Mouse (Mus musculus): Measurements from ENCODE around the gene Sbds. TPM values are rescaled to one million over a fixed set of nuclear protein-coding genes. Genes with fewer than 3 reads are reported as not detected.
"Not testable (repeated sequence)": the region's sequence is repeated elsewhere in the genome, so short reads cannot be mapped to it uniquely, and the experiment has no call there.

Sbds gene
- polyA plus RNA-seq, 1 experiment from 2014 or later = 68.1 TPM

- Histone ChIP-seq H3K9me3 (replicated peaks) (no peaks in the 10 kb centered on the region), H3K27ac (replicated peaks) (peak overlapping the region; percentile 89), H3K4me1 (peaks cover 27% of the 10 kb centered on the region), H3K27me3 (no peaks in the 10 kb centered on the region), H3K36me3 (peaks cover 19% of the 10 kb centered on the region), H3K9ac (peak overlapping the region; percentile 93), H3K4me3 (replicated peaks) (peak overlapping the region; percentile 77), H3K4me2 (replicated peaks) (peak overlapping the region; percentile 81)
- WGBS = 0% methylated on average over 25 of the region's 25 CpGs
- peak; percentile 95 for ATAC-seq (ENCODE audit: insufficient number of reproducible peaks, low FRiP score, low TSS enrichment, low read depth)
These were observed 1.4 kb upstream of the Sbds start for GRCm38 (mm10) chr5:130256678-130257271.

DNA sequence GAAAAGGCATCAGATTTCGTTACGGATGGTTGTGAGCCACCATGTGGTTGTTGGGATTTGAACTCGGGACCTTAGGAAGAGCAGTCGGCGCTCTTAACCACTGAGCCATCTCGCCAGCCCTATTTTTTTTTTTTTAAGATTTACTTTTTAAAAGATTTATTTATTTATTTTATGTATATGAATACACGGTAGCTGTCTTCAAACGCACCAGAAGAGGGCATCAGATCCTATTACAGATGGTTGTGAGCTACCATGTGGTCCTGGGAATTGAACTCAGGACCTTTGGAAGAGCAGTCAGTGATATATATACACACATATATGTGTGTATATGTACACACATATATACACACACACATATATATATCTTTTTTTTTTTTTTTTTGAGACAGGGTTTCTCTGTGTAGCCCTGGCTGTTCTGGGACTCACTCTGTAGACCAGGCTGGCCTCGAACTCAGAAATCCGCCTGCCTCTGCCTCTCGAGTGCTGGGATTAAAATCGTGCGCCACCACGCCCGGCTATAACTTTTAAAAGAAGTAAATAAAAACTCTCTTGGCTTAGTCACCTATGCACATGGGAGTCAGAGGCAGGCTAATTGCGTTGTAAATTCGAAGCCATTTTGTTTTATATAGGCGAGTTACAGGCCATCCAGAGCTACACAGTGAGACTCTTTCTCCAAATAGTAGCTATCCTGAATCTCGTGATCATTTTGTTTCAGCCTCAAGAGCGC, 632 bp upstream of the Sbds start:
- H3K27ac ChIP-seq (replicated peaks) = peak overlapping the region; percentile 77; the same call in 1 of the 2 replicates
- peak overlapping the region; percentile 80 for H3K4me3 ChIP-seq (replicated peaks)
- not testable (repeated sequence) for H3K9ac ChIP-seq; ATAC-seq (ENCODE audit: insufficient number of reproducible peaks, low FRiP score, low TSS enrichment, low read depth); H3K27me3 ChIP-seq; H3K9me3 ChIP-seq (replicated peaks)
- peaks cover 27% of the 10 kb centered on the region for H3K36me3 ChIP-seq
- H3K4me2 ChIP-seq (replicated peaks) = peak overlapping the region; percentile 81
- 28% methylated on average over 20 of the region's 20 CpGs for WGBS
- peaks cover 27% of the 10 kb centered on the region for H3K4me1 ChIP-seq

- Histone ChIP-seq H3K27ac (replicated peaks) (peak overlapping the region; percentile 86), H3K4me1 (peaks cover 27% of the 10 kb centered on the region), H3K4me3 (replicated peaks) (peak overlapping the region; percentile 80), H3K9ac (peak overlapping the region; percentile 64), H3K27me3 (no peaks in the 10 kb centered on the region), H3K9me3 (replicated peaks) (no peaks in the 10 kb centered on the region), H3K36me3 (peaks cover 42% of the 10 kb centered on the region), H3K4me2 (replicated peaks) (peak overlapping the region; percentile 81)
- 11% methylated on average over 19 of the region's 19 CpGs for WGBS
- ATAC-seq (ENCODE audit: insufficient number of reproducible peaks, low FRiP score, low TSS enrichment, low read depth) = no peak
These were observed 940 bp downstream of the Sbds start for GRCm38 (mm10) chr5:130254164-130255016.

GRCm38 (mm10) chr5:130247823-130248222, 7.5 kb downstream of the Sbds start:
- H3K4me3 ChIP-seq (replicated peaks) = no peak overlapping the region
- WGBS = 84% methylated on average over 5 of the region's 5 CpGs
- no peaks in the 10 kb centered on the region for H3K4me1 ChIP-seq
- no peaks in the 10 kb centered on the region for H3K9me3 ChIP-seq (replicated peaks)
- no peak overlapping the region for H3K4me2 ChIP-seq (replicated peaks)
- no peak overlapping the region for H3K9ac ChIP-seq
- H3K27me3 ChIP-seq = no peaks in the 10 kb centered on the region
- no peak overlapping the region for H3K27ac ChIP-seq (replicated peaks)
- peaks cover 96% of the 10 kb centered on the region for H3K36me3 ChIP-seq
- no peak for ATAC-seq (ENCODE audit: insufficient number of reproducible peaks, low FRiP score, low TSS enrichment, low read depth)

DNA sequence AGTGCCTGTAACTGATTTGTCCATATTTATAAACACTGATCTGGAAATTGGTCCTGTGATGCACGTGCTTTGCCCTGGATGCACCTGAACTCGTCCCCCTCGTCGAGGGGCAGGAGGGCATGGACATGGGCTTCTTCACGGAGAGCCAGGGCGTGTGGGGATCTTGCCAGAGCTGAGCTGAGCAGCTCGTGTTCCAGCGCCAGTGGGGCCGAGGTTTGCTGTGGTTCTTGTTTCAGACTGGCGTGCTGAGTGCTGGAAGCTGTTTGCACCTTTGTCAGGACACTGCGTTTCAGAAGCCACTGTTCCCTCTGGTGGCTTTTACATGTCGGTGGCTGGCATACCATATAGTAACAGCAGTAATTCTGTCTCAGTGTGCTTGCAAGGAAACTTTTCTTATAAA, 13.9 kb downstream of the Sbds start:
- WGBS = 90% methylated on average over 12 of the region's 12 CpGs
- ATAC-seq (ENCODE audit: insufficient number of reproducible peaks, low FRiP score, low TSS enrichment, low read depth) = no peak
- H3K4me1 ChIP-seq = no peaks in the 10 kb centered on the region
- H3K27me3 ChIP-seq = no peaks in the 10 kb centered on the region
- no peak overlapping the region for H3K9ac ChIP-seq
- H3K36me3 ChIP-seq = peaks cover 95% of the 10 kb centered on the region
- no peaks in the 10 kb centered on the region for H3K9me3 ChIP-seq (replicated peaks)
- H3K4me2 ChIP-seq (replicated peaks) = no peak overlapping the region
- H3K27ac ChIP-seq (replicated peaks) = no peak overlapping the region
- no peak overlapping the region for H3K4me3 ChIP-seq (replicated peaks)

- 96% methylated on average over 2 of the region's 2 CpGs for WGBS
- no peak for ATAC-seq (ENCODE audit: insufficient number of reproducible peaks, low FRiP score, low TSS enrichment, low read depth)
These were observed 15.5 kb downstream of the Sbds start for GRCm38 (mm10) chr5:130239856-130240255.

DNA sequence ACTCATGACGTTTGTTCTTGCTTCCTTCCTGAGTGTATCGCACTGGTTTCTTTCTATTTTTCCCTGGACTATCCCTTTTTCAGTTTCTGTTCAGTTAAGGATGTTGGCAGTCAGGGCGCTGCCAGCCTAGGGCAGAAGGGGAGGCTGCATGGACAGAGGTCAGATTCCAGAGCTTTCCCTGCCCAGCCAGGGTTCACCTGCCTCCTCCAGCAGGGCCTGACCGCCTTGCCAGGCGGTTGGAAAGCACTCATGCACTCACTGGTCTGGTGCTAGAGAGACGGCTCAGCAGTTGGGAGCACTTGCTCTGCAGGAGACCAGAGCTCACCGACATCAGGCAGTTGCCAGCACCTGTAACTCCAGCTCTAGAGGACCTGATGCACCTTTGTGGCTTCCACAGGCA, 16.1 kb downstream of the Sbds start:
- no peaks in the 10 kb centered on the region for H3K27me3 ChIP-seq
- ATAC-seq (ENCODE audit: insufficient number of reproducible peaks, low FRiP score, low TSS enrichment, low read depth) = no peak
- H3K27ac ChIP-seq (replicated peaks) = no peak overlapping the region
- H3K4me2 ChIP-seq (replicated peaks) = no peak overlapping the region
- no peak overlapping the region for H3K9ac ChIP-seq
- H3K36me3 ChIP-seq = peaks cover 96% of the 10 kb centered on the region
- H3K4me3 ChIP-seq (replicated peaks) = no peak overlapping the region
- WGBS = 90% methylated on average over 7 of the region's 7 CpGs
- no peaks in the 10 kb centered on the region for H3K4me1 ChIP-seq
- no peaks in the 10 kb centered on the region for H3K9me3 ChIP-seq (replicated peaks)

More at GRCm38 (mm10) chr5:130239856-130240255, 15.5 kb downstream of the Sbds start:
- Histone ChIP-seq H3K27ac (replicated peaks) (no peak overlapping the region), H3K4me1 (no peaks in the 10 kb centered on the region), H3K4me3 (replicated peaks) (no peak overlapping the region), H3K36me3 (peaks cover 96% of the 10 kb centered on the region), H3K4me2 (replicated peaks) (no peak overlapping the region), H3K9ac (no peak overlapping the region), H3K27me3 (no peaks in the 10 kb centered on the region), H3K9me3 (replicated peaks) (no peaks in the 10 kb centered on the region)

DNA sequence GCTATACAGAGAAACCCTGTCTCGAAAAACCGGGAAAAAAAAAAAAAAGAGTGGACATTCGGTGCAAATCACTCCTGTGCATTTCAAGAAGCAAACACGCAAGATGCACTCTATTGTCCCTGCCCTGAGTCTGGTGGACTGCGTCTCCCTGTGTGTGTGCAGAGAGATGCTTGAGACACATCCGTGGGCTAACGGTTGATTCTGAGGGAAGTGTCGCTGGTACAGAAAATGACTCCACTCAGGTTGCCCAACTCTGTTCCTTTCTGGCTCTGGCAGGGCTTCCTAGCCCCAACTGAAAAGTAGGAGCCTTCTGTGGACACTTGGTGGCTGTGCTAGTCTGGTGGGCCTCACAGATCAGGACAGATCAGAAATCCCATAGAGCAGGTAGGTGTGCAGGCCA, 19.0 kb downstream of the Sbds start:
- Histone ChIP-seq H3K36me3 (peaks cover 96% of the 10 kb centered on the region), H3K4me1 (no peaks in the 10 kb centered on the region), H3K9ac (no peak overlapping the region), H3K4me2 (replicated peaks) (no peak overlapping the region), H3K4me3 (replicated peaks) (no peak overlapping the region), H3K27me3 (no peaks in the 10 kb centered on the region), H3K27ac (replicated peaks) (no peak overlapping the region), H3K9me3 (replicated peaks) (no peaks in the 10 kb centered on the region)
- no peak for ATAC-seq (ENCODE audit: insufficient number of reproducible peaks, low FRiP score, low TSS enrichment, low read depth)
- over 99% methylated on average over 8 of the region's 8 CpGs for whole genome bisulfite sequencing

DNA sequence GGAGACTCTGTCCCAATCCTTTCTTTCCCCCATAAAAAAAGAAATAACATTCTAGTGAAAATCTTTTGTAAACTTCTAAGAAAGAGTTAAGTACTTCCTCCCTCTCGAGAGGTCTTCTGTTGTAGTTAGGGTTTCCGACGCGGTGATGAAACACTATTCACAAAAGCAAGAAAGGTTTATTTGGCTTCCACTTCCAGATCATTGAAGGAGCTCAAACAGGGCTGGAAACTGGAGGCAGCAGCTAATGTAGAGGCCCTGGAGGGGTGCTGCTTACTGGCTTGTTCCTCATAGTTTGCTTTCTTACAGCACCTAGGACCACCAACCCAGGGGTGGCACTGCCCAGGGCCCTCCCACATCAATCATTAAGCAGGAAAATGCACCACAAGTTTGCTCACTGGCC, 27.2 kb downstream of the Sbds start:
- no peak for ATAC-seq (ENCODE audit: insufficient number of reproducible peaks, low FRiP score, low TSS enrichment, low read depth)
- Histone ChIP-seq H3K9ac (no peak overlapping the region), H3K9me3 (replicated peaks) (no peaks in the 10 kb centered on the region), H3K27ac (replicated peaks) (no peak overlapping the region), H3K27me3 (no peaks in the 10 kb centered on the region), H3K4me2 (replicated peaks) (no peak overlapping the region), H3K4me3 (replicated peaks) (no peak overlapping the region), H3K36me3 (peaks cover 36% of the 10 kb centered on the region), H3K4me1 (peaks cover 19% of the 10 kb centered on the region)
- WGBS = 78% methylated on average over 4 of the region's 4 CpGs

DNA sequence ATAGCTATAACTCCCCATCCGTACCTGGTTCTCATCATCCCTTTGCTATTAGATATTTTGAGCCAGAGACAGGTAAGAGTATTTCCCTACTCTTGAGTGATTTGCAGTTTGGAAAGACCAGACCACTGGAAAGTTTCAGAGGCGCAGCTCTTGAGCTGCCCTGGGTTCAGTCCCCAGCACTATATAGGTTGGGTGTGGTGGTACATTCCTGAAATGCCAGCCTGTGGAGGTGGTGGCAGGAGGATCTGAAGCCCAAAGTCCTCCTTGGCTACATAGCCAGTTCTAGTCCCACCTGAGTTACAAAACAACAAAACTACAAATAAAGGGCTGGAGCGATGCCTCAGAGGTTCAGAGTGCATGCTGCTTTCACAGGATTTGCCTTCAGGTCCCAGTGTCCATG, 28.5 kb downstream of the Sbds start:
- H3K4me2 ChIP-seq (replicated peaks) = no peak overlapping the region
- whole genome bisulfite sequencing = 87% methylated on average over 3 of the region's 3 CpGs
- H3K27ac ChIP-seq (replicated peaks) = no peak overlapping the region
- no peak overlapping the region for H3K4me3 ChIP-seq (replicated peaks)
- ATAC-seq (ENCODE audit: insufficient number of reproducible peaks, low FRiP score, low TSS enrichment, low read depth) = no peak
- no peaks in the 10 kb centered on the region for H3K27me3 ChIP-seq
- no peaks in the 10 kb centered on the region for H3K9me3 ChIP-seq (replicated peaks)
- no peak overlapping the region for H3K9ac ChIP-seq
- peaks cover 23% of the 10 kb centered on the region for H3K36me3 ChIP-seq
- H3K4me1 ChIP-seq = peaks cover 21% of the 10 kb centered on the region
